Mouse (Mus musculus) bone marrow, adult 2 months (tissue): ENCODE measurements around the gene S100pbp.

Experiments
- CTCF ChIP-seq: fragments of 200-500 bp; IDR thresholded peaks from 2 replicates; pipeline ENCODE4 v1.5.1; 2011; ENCODE audit warnings: low read length, control low read depth; ENCODE audit not compliant: control insufficient read depth, insufficient read depth
- POLR2A ChIP-seq: fragments of 200-500 bp; IDR thresholded peaks from 2 replicates; pipeline ENCODE4 v1.6.1; 2011; ENCODE audit warnings: low read depth, mild to moderate bottlenecking, control low read depth, low read length, borderline replicate concordance; ENCODE audit not compliant: control insufficient read depth

- TF ChIP-seq POLR2A = no peak
- TF ChIP-seq CTCF = no peak
Measured at GRCm38 (mm10) chr4:129116703-129117102, 72.8 kb downstream of the S100pbp start.
